Comparison of ENCODE assay signal across 15 mouse cellular contexts in genomic region chr16:37598463-37598862, GRCm38 (mm10).
"Had no signal": no experiment of that assay in that cellular context is flagged by ENCODE, and none has a peak within 500 bp of the region (broad histone marks: within the 10 kb centered on the region; RNA-seq: fewer than 3 reads in every experiment).

No protein-coding gene starts in this region.

- H3K4me2 ChIP-seq: limb, embryonic 13.5 days; lung, embryonic 14.5 days; midbrain, embryonic 13.5 days; neural tube, embryonic 13.5 days; stomach, embryonic 15.5 days had no signal

- H3K36me3 ChIP-seq: limb, embryonic 13.5 days; midbrain, embryonic 13.5 days; neural tube, embryonic 13.5 days; stomach, embryonic 15.5 days had no signal

- H3K27me3 ChIP-seq: limb, embryonic 13.5 days; midbrain, embryonic 13.5 days; neural tube, embryonic 13.5 days; stomach, embryonic 15.5 days had no signal

- H3K4me3 ChIP-seq: layer of hippocampus, adult 2 months; limb, embryonic 13.5 days; midbrain, embryonic 13.5 days; neural tube, embryonic 13.5 days; stomach, embryonic 15.5 days had no signal

- H3K4me1 ChIP-seq: midbrain, embryonic 13.5 days; neural tube, embryonic 13.5 days; stomach, embryonic 15.5 days had no signal

- ATAC-seq: midbrain, embryonic 13.5 days had no signal

- H3K27ac ChIP-seq: kidney, postnatal 0 days; layer of hippocampus, adult 2 months; limb, embryonic 13.5 days; liver, embryonic 14.5 days; midbrain, embryonic 13.5 days; neural tube, embryonic 13.5 days; stomach, embryonic 15.5 days had no signal

- H3K9me3 ChIP-seq: limb, embryonic 13.5 days; midbrain, embryonic 13.5 days; neural tube, embryonic 13.5 days; stomach, embryonic 15.5 days had no signal

- H3K9ac ChIP-seq: limb, embryonic 13.5 days; liver, embryonic 14.5 days; lung, embryonic 14.5 days; midbrain, embryonic 13.5 days; neural tube, embryonic 13.5 days; stomach, embryonic 15.5 days had no signal

- DNase-seq: kidney, adult 2 months; kidney, postnatal 36 days; left cerebral cortex, postnatal 4 days; lung, embryonic 14.5 days; retina, postnatal 1 day; right cerebral cortex, postnatal 4 days; thymus, adult 2 months; thymus, postnatal 25 days had no signal
